Mouse (Mus musculus) myocyte (in vitro differentiated cells): ENCODE data around the gene Olfr812. TPM values are rescaled to one million over a fixed set of nuclear protein-coding genes. Genes with fewer than 3 reads are reported as not detected.
"Not testable (repeated sequence)": the region's sequence is repeated elsewhere in the genome, so short reads cannot be mapped to it uniquely, and the experiment has no call there.

ENCODE experiments used
- H3K27me3 ChIP-seq: one replicate; pipeline ENCODE4 v1.6.1; 2011; ENCODE audit not compliant: control insufficient read depth, insufficient read depth, insufficient read length
- H3K36me3 ChIP-seq: one replicate; pipeline ENCODE4 v1.6.1; 2011; ENCODE audit not compliant: control insufficient read depth, insufficient read depth
- H3K4me2 ChIP-seq: one replicate; pipeline ENCODE4 v1.6.1; 2011; ENCODE audit warnings: low read depth, control low read depth
- H3K4me3 ChIP-seq: one replicate; pipeline ENCODE4 v1.5.1; 2011; ENCODE audit warnings: mild to moderate bottlenecking, control low read depth, moderate library complexity
- H3K79me2 ChIP-seq: one replicate; pipeline ENCODE4 v1.6.1; 2011; ENCODE audit not compliant: control insufficient read depth, insufficient read depth
- H3ac ChIP-seq: one replicate; pipeline ENCODE4 v1.6.1; 2011; ENCODE audit not compliant: control insufficient read depth, insufficient read length
- CEBPB ChIP-seq: IDR thresholded peaks from 2 replicates; pipeline ENCODE4 v1.6.1; 2011; ENCODE audit warnings: mild to moderate bottlenecking, moderate library complexity; ENCODE audit not compliant: poor library complexity, insufficient read depth, severe bottlenecking
- E2F4 ChIP-seq: IDR thresholded peaks from one replicate; pipeline ENCODE4 v1.6.1; 2011; ENCODE audit warnings: mild to moderate bottlenecking, control low read depth, moderate library complexity; ENCODE audit not compliant: insufficient read depth
- MAX ChIP-seq: IDR thresholded peaks from one replicate; pipeline ENCODE4 v1.6.1; 2011; ENCODE audit warnings: low read depth, mild to moderate bottlenecking, control low read depth
- MYOD1 ChIP-seq, 3 experiments: IDR thresholded peaks; one replicate each; pipeline ENCODE4 v1.6.1; 2011; ENCODE audit warnings: control low read depth in 2 of 3, low read depth in 2 of 3, mild to moderate bottlenecking in 2 of 3, moderate library complexity in 1 of 3; ENCODE audit not compliant: insufficient read length in 2 of 3, control insufficient read depth in 1 of 3
- MYOG ChIP-seq, 3 experiments: IDR thresholded peaks; one replicate each; pipeline ENCODE4 v1.6.1; 2011; ENCODE audit warnings: control low read depth in 2 of 3, low read depth in 2 of 3, mild to moderate bottlenecking in 2 of 3; ENCODE audit not compliant: insufficient read length in 2 of 3, control insufficient read depth in 1 of 3, insufficient read depth in 1 of 3
- POLR2A ChIP-seq: IDR thresholded peaks from one replicate; pipeline ENCODE4 v1.6.1; 2011; ENCODE audit warnings: low read depth, mild to moderate bottlenecking, control low read depth, moderate library complexity; ENCODE audit not compliant: insufficient read length
- POLR2AphosphoS2 ChIP-seq: IDR thresholded peaks from one replicate; pipeline ENCODE4 v1.6.1; 2011; ENCODE audit warnings: low read depth, control low read depth; ENCODE audit not compliant: insufficient read length
- REST ChIP-seq: IDR thresholded peaks from one replicate; pipeline ENCODE4 v1.6.1; 2011; ENCODE audit warnings: mild to moderate bottlenecking, control low read depth, moderate library complexity; ENCODE audit not compliant: insufficient read depth, insufficient read length
- SRF ChIP-seq: IDR thresholded peaks from one replicate; pipeline ENCODE4 v1.6.1; 2011; ENCODE audit warnings: low read depth; ENCODE audit not compliant: control insufficient read depth, insufficient read length
- TCF12 ChIP-seq: IDR thresholded peaks from one replicate; pipeline ENCODE4 v1.6.1; 2011; ENCODE audit warnings: mild to moderate bottlenecking, control low read depth; ENCODE audit not compliant: poor library complexity, insufficient read depth, severe bottlenecking
- TCF3 ChIP-seq: IDR thresholded peaks from one replicate; pipeline ENCODE4 v1.6.1; 2011; ENCODE audit warnings: low read depth, control low read depth; ENCODE audit not compliant: insufficient read length
- USF1 ChIP-seq: IDR thresholded peaks from one replicate; pipeline ENCODE4 v1.6.1; 2011; ENCODE audit warnings: low read depth, mild to moderate bottlenecking, control low read depth, moderate library complexity
- polyA plus RNA-seq: library from polyadenylated mRNA; unstranded; fragments of >200 nt; fragmentation: generic; extraction: Trizol; gene quantifications from one replicate; pipeline ENCODE4 v1.2.1, GENCODE M21; 2012; ENCODE audit warnings: missing spikeins

The Olfr812 gene
- polyA plus RNA-seq, result not detected

DNA sequence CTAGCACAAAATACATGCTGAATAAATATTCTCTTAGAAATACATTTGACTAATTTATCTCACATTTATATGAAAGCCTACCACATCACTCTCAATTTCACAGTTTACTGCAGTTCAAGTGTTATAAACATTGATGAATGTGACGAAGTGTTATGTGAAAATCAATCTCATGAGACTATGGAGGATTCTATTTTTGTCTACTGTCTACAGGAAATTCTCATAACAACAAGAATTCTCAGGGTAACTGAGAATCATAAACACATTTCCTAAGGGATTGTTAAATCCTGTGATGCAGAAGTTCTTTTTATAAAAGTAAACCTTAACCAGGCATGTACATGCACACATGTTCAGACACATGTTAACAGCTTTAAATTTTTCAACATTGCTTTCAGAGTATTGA lies at the start of gene Olfr812:
TSS of gene Olfr812 (minus strand) at position 101 of the 400 bp plus-strand sequence.
- TF ChIP-seq POLR2A, result no peak
- no peaks in the 10 kb centered on the region for H3K79me2 ChIP-seq
- H3K36me3 ChIP-seq, result no peaks in the 10 kb centered on the region
- no peaks in the 10 kb centered on the region for H3K27me3 ChIP-seq
- no peak within 1 kb of the TSS for H3K4me3 ChIP-seq
- no peak within 1 kb of the TSS for H3ac ChIP-seq
- H3K4me2 ChIP-seq, result no peak within 1 kb of the TSS

DNA sequence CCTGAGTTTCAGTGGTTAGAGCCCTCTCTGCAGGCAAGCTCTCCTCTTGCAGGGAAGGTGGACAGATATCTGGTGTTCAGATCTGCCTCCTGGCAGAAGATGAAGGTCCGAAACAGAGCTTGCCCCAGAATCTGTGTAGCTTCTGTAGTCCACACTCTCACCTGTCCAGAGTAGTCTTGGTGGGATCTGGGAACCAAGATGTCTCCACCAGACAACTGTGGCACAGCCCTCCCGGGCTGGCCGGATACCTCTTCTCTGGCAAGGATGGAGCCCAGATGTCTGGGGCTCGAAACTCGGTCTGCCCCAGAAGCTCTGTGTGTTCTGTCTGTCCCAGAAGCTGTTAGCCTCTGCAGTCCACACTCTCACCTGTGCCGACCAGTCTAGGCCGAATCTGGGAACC lies 40.0 kb upstream of the Olfr812 start:
- Histone ChIP-seq H3K4me2 (no peak overlapping the region), H3ac (no peak overlapping the region), H3K79me2 (no peaks in the 10 kb centered on the region), H3K27me3 (no peaks in the 10 kb centered on the region), H3K36me3 (no peaks in the 10 kb centered on the region), H3K4me3 (no peak overlapping the region)
- TF ChIP-seq MAX, result no peak
- no peak for TF ChIP-seq REST
- TF ChIP-seq POLR2AphosphoS2, result no peak
- TF ChIP-seq E2F4, result no peak
- TF ChIP-seq MYOD1 (IDR thresholded peaks at IDR 0.05; ENCODE audit: control insufficient read depth in 1 of 3, insufficient read length in 2 of 3, low read depth in 2 of 3), result no peak
- no peak for TF ChIP-seq CEBPB
- TF ChIP-seq USF1, result no peak
- no peak for TF ChIP-seq SRF
- no peak for TF ChIP-seq MYOG (IDR thresholded peaks at IDR 0.05; ENCODE audit: control insufficient read depth in 1 of 3, insufficient read depth in 1 of 3, insufficient read length in 2 of 3, low read depth in 2 of 3)
- no peak for TF ChIP-seq POLR2A
- TF ChIP-seq TCF12, result no peak
- no peak for TF ChIP-seq TCF3

DNA sequence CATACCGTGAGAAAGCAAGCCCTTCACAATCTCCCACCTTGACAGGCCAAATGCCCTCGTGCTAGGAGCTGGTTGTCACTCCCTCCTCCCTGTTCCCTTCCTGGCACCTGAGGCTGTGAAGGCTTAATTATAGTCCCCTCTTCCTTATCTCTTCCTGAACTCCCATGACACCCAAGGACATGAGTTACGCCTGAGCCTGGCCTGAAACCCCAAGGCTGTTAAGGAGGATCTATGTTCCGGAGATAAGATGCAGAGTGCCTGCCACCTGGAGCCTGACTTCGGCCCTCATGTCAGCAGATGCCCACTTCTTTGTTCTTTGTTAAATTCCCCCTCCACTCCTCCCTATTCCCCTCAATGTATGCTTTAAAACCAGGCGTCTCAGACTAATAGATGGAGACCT lies 39.6 kb upstream of the Olfr812 start:
- H3K27me3 ChIP-seq, H3ac ChIP-seq, H3K4me3 ChIP-seq, H3K36me3 ChIP-seq, H3K4me2 ChIP-seq, H3K79me2 ChIP-seq: not testable (repeated sequence)

DNA sequence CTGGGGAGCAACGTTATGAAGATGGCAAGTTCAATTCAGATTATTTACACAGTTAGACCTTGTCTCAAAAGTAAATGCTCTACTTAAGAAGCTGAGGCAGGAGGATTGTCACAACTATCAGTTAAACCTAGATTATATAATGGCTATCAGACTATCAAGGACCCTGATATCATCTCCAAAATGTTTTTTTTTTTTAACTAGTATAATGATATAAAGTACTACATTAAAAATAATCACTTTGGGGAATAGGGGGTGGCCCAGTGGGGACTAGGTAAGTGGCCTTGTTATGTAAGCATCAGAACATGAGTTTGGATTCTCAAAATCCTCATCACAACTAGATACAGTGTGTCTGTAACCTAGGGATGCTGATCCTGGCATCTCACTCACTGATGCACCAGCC lies 33.9 kb upstream of the Olfr812 start, which contains the start of gene Olfr814:
TSS of gene Olfr814 (minus strand) at position 101 of the 400 bp plus-strand sequence.
- not testable (repeated sequence) for H3K79me2 ChIP-seq, H3K27me3 ChIP-seq, H3K4me3 ChIP-seq, H3K36me3 ChIP-seq, H3ac ChIP-seq, H3K4me2 ChIP-seq

DNA sequence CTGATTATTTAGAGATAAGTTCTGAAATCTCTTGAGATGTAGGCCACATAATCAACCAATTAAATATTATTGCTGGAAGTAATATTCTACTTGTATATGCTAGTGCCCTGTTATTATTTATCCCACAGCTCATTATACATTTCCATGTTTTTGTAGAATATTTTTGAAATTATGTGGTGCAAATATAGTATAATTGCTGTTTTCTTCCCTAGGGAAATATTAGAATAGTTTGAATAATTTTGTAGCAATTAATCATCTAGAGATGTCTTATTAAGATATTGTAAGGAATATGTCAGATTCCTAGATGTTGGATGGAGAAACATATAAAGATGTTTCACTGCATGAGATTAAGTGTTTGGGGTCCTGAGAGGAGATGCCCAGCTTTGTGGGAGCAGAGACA lies 9.2 kb upstream of the Olfr812 start, which contains the start of gene Olfr813:
TSS of gene Olfr813 (plus strand) at position 301 of the 400 bp plus-strand sequence.
- Histone ChIP-seq H3K4me3 (no peak within 1 kb of the TSS), H3K4me2 (no peak within 1 kb of the TSS), H3ac (no peak within 1 kb of the TSS), H3K36me3 (no peaks in the 10 kb centered on the region), H3K79me2 (no peaks in the 10 kb centered on the region), H3K27me3 (no peaks in the 10 kb centered on the region)
- no peak for TF ChIP-seq POLR2AphosphoS2
- TF ChIP-seq POLR2A, result no peak
- no peak for TF ChIP-seq MYOG (IDR thresholded peaks at IDR 0.05; ENCODE audit: control insufficient read depth in 1 of 3, insufficient read depth in 1 of 3, insufficient read length in 2 of 3, low read depth in 2 of 3)

DNA sequence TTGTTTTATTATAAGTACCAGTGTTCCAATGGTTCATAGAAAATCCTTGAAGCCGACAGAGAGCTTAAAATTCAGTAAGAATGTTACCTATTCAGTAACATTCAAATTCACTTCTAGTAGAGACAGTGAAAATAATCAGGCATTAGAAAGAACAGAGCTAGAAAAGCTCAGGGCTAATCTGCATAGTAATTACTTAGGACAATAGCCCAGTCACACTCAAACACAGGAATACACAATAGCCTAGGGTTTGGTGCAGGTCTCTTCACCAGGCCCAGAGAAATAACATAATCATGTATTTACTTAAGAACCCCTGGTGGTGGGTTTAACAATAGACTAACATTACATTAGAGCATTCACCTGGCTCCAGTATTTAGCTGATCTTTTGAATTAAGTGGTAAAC lies 1.4 kb upstream of the Olfr812 start:
- no peaks in the 10 kb centered on the region for H3K36me3 ChIP-seq

More for the DNA sequence above, 1.4 kb upstream of the Olfr812 start:
- Histone ChIP-seq H3K79me2 (no peaks in the 10 kb centered on the region), H3ac (no peak overlapping the region), H3K4me3 (no peak overlapping the region), H3K4me2 (no peak overlapping the region), H3K27me3 (no peaks in the 10 kb centered on the region)
- TF ChIP-seq MYOG (IDR thresholded peaks at IDR 0.05; ENCODE audit: control insufficient read depth in 1 of 3, insufficient read depth in 1 of 3, insufficient read length in 2 of 3, low read depth in 2 of 3) (no peak), USF1 (no peak), E2F4 (no peak), SRF (no peak), POLR2AphosphoS2 (no peak), MAX (no peak), TCF12 (no peak)
